Mouse (Mus musculus) spleen, postnatal 14 days (tissue): ENCODE data around the gene Slc25a22.

ENCODE experiments used
- DNase-seq, 2 experiments: peaks; one replicate each; pipeline ENCODE4 v3.0.0; 2021 to 2022; ENCODE audit warnings: low spot score in 2 of 2

The Slc25a22 gene

DNA sequence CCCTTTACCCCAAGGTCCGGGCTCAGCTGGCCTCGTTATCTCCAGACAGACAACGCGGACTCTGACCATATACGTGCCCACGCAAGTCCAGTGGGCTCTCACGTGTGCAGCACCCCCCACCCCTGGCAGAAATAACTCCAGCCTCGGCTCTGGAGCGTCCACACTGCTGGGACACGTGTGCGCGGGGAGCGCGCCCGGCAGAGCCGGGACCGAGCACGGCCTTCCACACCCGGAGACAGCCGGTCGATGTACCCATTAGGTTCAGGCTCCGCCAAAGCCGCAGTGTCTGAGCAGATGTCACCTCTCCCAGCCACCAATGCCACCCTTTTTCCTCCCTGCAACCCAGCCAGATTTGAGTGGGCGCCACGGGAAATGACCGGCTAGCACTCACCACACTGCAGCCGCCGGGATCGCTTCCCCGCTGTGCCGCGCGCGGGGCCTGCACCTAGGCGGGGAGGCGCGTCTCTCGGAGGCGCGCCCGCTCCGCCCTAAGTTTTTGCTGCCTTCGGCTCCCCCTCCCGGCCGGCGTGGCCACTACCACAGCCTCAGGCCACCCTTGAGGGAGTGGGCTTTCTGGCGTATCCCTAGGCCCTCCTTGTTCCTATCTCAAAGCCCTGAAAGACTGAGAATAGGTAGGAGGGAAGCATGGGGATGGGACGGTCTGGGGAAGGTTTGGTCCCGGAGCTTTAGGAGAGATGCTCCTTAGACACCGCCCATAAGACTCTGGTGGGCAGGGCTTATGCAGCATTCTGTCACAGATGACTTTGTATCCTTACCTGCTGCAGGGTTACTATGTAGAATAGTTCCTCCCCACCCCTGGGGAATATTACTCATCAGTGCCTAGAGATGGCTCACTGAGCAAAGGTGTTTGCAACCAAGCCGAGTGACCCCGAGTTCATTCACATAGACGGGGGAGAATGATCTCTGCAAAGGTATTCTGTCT, at the start of gene Slc25a22:
TSS of gene Slc25a22 (minus strand) at position 715 of the 943 bp plus-strand sequence.
- peak; percentile 67 to 80 for DNase-seq

DNA sequence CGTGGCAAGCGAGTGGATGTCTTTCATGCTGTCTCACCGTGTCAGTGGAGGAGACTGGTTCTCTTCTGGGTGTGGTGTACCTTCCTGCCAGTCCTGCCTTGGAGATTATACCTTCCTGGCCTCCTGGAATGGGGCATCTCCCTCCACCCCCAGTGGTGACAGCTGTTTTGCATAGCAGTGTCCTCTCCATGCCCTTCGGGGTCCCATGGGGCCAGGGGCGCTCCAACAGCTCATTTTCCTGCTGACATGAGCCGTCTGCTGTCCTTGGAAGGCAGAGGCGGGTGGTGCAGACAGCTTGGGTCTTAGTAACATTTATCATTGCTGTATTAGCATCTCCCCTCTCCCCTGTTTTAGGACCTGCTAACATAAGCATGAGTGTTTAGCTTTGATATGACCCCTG, 49.4 kb upstream of the Slc25a22 start:
- DNase-seq: no peak

DNA sequence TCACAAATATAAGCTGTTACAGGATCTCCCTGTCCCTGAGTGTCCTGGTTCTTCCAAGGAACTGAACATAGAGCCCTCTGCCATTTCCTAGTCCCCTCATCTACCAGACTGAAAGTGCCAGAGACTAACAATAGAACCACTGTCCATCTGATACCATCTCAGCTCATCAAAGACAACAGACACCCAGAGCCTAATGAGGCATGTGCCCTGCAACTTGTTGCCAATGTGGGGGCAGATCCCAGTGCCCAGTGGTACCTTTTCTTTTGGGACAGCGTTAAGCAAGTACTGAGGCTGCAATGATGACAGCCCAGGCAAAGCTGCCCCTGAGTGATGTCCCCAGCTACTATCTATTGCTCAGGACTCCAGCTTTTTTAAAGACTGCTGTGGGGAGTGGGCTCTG, 48.5 kb upstream of the Slc25a22 start:
- DNase-seq: no peak

DNA sequence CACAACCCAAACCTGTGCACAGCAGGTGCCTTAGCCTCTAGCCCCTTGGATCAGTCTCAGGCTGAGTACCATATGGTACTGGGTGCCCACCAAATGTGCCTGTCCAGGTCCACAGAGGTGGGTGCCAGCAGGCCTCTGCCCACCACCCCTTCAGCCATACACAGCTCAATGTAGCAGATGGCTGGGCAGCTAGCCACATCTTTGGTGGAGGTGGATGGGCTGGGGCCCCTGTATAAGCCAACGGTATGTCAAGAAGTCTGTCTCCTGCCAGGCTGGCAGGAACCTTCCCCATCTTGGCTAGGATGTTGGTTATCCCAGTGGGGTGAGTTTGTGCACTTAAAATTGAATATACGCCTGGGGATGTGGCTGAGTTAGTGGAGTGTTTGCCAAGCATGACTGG, 47.9 kb upstream of the Slc25a22 start:
- no peak for DNase-seq

DNA sequence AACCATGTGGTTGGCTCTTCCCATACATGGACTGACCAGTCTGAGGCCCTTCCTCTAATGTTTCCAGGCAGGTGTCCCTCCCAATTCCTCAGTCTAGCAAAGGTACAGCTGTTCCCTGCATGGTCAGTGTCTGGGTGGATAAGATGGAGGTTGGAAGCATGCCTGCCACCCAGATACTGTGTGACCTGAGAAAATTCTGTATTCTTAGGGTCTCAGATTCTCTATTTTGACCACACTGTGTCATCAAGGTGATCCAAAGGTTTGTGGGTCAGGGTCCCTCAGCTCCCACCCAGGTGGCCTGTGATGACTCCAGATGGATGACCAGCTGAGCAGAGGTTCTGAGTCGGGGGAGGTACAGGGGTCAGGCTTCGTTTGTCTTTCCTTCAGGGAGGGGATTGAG, 47.5 kb upstream of the Slc25a22 start:
- no peak for DNase-seq

DNA sequence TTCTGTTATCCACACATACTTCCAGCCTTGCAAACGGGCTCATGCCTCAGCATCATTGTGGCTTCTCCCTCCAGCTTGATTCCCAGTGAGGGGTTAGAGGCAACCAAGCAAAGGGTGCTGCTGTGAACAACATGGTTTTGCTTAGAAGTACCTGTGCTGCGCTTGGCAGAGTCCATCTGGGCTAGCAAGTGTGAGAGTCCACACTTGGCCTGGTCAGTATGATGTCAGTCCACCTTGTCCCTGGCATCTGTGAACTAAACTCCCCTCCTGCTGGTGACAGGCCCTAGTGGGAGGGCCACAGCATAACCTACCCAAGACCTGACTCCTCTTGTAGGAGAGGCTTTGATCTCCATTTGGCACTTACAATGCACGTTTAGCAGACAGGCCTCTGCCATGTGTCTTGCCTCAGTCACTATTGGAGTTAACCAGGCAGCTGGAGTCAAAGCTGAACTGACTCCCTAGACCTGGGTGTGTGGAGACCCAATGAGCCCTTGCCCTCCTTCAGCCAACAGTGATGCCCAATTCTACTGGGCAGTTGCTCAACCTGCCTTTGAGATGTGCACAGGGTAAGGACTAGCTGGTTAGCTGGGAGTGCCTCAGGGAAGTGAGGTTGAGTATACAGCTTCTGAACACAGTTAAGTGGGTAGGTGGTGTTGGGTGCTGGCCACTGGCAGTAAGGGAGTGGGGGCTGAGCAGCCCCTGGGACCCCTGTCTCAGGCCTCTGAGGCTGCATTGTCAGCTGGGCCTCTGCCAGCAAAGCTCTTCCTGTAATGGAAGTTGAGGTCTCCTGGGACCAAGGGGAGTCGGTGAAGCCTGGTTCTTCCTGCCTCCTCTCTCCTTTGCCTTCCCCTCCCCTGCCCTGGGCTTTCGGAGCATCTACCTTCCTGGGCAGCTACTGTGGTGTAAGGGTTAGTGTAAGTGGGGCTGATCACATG, 46.8 kb upstream of the Slc25a22 start:
- DNase-seq: no peak

DNA sequence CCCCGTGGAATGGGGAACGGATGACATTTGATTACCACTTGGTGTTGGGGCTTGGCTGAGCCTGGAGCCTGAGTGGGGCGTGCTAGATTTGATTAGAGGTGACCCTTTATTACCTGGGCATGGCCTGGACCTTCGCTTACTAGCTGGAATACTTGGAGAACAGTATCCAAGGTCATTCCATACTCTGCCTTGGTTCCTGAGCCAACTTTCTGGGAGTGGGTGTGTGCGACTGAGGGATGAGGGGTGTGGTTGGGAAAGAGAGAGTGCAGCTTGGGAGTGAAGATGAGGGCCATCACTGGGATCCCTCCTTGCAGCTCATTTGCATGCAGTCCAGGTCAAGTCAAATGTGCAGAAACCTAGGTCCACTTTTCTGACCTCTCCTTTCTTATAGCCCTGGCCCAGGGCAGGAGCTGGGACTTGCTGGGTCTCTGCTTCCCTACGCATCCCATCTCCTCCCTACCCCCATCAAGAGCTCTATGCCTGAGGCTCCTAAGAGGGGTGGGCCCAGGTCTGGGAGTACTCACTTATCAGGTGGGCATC, 45.5 kb upstream of the Slc25a22 start:
- DNase-seq: no peak

DNA sequence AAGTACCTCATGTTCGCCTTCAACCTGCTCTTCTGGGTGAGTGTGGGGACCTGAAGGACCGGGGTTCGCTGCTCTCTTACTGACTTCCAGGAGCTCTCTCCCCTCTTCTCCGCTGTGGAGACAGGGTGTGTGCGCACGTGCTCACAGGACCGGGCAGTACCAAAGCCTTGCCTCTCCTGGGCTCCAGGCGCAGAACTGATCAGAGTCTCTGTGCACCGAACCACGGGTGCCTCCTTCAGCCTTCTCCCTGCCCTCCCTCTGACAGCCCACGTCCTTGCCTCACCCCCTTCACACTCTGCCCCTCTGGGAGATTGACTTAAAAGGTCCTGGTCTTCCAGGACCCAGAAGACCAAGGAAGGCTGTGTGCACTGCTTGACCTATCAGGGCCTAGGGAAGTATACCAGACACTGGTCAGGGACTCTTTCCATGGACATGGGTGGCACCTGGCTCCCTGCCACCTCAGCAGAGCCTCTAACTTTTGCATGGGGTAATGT, 44.9 kb upstream of the Slc25a22 start:
- no peak for DNase-seq

DNA sequence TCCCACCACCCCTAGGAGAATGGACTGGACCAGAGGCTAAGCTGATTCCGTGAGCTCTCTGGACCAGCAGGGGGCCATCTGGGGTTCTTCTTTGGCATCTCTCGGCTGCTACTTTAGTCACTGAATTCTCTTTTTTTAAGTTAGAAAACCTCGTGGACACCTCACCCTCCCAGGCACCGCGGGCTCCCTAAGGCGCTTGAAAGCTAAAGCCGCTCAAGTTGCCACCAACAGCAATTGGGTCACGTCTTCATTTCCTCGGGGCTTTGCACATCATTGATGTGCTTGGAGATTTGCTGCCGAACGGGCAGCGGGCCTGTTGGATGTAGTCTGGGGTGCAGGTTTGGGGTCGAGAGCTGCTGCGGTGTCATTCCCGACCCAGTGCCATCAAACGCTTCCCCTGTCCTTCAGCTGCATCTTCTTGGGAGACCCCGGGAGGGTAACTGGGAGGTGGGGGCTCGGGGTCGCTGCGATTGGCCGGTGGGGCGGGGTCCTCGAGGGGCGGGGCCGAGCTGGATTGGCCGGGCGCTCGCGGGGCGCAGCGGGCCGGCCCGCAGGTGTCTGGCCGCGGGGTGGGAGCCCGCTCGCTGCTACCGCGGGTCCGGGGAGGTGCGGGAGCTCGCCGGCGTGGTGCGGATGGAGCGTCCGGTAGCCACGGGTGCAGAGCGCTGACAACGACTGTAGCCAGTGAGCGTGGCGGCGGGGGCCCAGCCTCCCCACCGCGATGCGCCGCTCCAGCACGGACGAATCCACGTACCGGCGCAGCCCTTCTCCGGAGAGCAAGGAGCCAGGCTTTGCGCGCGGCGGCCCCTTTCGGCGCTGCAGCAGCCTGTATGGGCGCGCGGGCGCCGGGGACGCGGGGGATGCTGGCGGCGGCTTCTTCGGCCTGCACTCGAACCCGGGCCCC, 44.1 kb upstream of the Slc25a22 start:
- DNase-seq: no peak

DNA sequence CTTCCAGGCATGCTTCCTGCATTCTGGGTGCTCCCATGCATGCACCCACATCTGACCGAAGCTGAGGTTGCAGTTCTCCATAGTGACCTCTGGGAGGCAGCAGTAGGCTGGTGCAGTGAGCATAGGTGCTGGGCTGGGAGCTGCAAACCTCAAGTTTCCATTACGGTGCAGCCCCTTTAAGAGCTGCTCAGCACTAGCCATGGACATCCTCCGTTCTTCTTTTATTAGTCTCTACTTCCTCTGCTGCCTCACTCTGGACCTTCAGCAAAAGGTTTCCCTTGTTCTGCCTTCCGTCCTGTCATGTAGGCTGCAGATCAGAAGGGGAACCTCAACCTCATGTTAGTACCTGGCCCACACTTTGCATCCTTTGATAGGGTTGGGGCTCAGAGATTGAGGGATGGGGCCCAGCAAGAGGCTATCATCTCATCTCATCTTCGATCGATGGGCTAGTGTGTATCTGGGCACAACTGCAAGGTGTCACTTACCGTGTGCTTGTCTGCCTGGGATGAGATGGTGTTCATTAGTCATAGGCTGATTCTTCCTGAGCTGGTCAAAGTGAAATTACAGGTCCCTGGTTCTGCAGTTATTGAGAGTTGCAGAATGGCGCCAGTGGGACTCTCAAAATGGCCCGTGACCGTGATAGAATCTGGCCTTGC, 43.3 kb upstream of the Slc25a22 start:
- DNase-seq: peak in 1 of 2 experiments; percentile 65

DNA sequence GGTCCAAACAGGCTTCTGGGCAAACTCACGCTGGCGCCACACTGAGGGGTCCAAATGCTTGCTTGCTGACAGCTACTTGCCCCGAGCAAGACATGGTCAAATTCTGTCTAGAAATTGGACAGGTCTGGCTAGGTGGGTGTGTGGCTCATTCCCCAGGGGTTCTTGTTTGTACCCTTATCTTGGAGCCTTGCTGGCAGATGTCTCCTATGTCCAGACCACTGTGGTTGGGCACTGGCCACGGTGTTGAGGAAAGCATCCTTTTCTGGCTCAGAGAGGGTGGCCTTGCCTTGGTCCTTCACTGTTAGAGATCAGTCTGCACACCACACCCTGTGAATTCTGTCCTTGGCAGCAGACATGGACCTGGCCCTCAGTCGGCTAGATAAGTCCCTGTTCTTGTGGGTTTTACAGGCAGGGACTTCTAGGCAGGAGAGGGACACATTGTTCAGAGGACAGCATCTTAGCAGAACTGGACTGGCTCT, 40.6 kb upstream of the Slc25a22 start:
- DNase-seq: no peak

DNA sequence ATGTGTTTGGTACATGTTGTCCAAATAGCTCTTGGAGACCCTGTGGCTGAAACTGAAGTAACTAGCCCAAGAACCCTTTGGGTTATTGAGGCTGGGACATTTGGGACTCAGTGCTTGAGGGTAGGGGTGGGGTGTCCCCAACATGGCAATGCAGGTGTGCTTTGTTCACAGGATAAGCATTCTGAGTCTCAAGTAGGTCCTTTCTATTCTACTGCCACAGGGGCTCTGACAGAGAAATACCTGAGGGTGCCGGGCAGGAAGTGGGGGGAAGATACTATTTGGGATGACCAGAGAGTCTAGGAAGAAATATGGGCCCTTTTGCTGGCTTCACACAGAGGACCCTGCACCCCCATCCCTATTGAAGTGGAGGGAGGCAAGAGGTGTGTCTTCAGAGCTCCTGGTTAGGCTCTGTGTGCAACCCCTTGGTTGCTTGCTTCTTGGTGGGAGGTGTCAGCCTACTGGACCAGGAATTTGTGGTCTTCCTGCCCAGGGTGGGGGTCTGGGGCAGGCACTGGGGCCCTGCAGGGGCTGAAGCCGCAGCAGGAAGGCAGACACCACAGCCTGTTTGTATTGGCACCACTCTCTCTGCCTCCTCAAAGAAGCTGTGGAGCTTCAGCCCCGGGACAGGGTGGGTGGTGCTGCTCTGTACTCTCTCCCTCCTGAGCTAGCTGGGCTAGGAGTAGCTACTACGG, 40.0 kb upstream of the Slc25a22 start:
- no peak for DNase-seq

DNA sequence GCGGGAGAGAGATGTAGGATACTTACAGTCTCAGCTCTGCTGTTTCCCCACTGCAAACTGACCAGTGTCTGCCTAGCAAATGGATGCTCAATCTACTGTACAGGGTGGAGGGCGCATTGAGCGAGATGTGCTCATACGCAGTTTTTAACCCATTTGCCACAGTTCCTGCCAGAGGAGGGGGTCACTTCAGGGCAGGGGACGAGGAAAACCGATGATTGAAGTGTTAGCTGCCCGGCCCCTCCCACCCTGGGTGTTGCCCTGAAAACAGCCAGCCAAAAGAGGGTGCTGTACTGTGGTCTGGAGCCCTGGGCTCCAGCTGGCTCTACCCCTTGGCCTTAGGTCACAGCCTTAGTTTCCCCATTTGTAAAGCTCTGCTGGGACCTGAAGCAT, 39.3 kb upstream of the Slc25a22 start:
- no peak for DNase-seq

DNA sequence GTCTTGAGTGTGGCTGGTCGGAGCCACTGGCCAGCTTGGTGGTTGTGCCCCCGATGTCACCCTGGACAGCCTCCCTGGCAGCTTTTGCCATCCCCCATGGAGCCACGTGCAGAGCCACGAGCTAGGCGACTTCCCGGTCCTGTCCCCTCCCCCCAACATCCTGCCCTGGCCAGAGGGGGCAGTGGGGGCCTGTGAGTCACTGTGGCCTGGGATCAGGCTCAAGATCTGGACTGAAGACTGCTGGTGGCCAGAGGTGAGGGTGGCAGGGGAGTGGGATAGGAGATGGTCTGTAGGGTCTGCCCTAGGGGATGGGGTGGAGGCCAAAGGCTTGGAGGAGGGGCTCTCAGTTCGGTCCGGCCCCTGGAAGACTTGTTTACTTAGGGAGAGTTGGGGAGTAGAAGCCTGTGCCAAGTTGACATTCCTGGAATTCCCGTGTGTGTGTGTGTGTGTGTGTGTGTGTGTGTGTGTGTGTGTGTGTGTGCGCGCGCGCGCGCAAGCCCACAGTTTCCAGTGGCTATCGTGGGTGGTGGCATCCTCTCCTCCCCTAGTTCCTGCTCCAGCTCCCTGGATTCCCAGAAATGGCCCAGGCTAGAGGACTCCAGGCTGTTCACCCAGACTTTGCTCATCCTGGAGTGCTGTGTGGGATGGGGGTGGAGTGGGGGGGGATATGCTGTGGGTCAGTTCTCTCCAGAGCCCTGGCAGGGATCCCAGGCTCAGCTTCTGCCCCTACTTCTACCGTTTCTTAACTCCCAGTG, 38.7 kb upstream of the Slc25a22 start:
- DNase-seq: peak in 1 of 2 experiments; percentile 19

DNA sequence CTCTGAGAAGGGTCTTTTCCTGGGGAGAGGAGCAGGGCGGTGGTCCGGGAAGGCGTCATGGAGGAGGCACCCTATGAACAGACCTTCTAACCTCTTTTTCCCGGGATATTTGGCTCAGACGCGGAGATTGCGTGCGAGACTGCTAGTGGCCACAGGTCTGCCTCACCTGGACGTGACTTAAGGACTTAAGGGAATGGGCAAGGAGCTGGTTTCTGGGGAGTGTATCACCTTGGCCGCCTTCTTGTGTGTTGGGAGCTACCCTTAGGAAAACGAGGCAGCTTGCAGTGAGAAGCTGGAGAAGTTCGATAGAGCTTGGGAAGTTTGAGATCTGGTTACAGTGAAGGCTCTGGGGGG, 38.1 kb upstream of the Slc25a22 start:
- no peak for DNase-seq

DNA sequence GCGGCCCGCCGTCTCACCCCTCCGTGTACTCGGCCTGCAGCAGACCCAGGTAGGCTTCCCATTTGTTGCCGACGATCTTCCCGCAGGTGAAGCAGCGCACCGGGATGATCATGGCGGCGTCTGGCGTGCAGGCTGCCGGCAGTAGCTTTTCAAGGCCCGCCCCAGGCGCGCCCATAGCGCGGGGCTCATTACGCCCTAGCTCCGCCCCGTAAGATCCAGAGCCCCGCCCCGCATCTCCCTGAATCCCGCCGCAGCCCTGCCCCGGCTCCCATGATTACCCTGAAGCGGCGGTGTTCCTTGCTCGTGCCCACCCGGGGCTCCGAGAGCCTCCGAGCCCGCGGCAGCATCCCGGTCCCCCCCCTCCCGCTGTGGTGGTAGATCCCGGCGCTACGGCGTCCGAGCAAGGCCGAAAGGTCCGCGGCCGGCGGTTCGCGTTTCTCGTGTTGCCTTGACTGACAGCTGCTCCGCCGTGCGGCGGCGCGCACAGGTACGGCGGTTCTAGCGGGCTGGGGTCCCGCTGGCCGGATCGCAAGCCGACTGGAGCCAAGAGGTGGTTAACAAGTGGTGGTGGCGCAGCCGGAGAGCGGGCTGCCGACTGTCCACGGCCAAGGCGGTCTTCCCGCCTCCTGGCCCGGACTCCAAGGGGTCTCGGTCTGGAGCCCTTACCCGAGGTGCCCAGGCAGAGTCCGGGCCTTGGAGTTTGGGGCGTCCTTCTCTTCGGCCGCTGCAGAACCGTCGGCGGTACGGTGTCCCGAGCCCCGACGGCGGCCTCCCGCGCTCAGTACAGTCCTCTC, 37.5 kb upstream of the Slc25a22 start, which contains the start of the genes Polr2l and Tspan4:
TSS of gene Polr2l (minus strand) at position 122 of the 794 bp plus-strand sequence.
TSS of gene Tspan4 (plus strand) at position 230 of the 794 bp plus-strand sequence.
- peak; percentile 77 to 83 for DNase-seq

DNA sequence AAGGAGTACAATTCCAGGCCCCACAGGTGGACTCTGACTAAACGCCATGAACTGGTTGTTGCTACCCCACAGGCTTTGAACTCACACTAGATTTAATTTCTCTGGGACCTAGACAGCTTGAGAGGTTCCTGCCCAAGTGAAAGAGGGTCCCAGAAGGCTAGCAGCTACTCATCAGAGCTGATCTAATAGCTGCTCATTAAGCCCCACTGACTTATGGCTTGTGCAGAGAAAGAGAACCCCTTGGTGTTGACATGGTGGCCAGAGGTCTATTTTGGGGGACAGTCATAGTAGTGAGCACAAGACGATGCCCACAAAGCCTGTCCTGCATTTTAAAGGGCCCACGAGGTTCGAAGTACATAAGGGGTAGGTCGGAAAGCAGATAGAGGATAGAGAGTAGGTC, 36.5 kb upstream of the Slc25a22 start:
- DNase-seq: no peak

DNA sequence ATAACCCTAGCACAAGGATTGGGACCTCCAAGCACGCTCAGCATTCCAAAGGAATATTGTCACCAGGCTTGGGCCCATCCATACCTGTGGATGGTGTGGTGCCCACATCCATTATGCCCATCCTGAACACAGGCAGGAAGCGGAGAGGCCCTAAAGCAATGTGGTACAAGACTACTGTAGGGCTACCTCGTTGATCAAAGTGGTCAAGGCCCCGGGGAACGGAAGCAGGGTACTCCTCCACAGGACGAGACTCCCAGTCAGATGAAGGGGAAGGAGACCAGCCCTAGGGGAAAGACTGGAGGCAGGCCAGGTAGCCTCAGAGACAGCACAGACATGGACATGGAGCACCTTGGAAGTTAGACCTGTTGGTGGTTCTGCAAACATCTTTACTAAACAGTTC, 35.1 kb upstream of the Slc25a22 start:
- DNase-seq: no peak
